Comparison of ENCODE assay signal across 8 mouse cellular contexts in genomic region chr11:80080826-80081728, GRCm38 (mm10). TPM values are rescaled to one million over a fixed set of nuclear protein-coding genes. Genes with fewer than 3 reads are reported as not detected.
DNase-seq lines count a peak whose midpoint lies in the region; ATAC-seq lines count a peak whose summit lies in the region.

TSS of gene Crlf3 (minus strand) at chr11:80080991.

- peak within 1 kb of the TSS; percentile 78 for H3K4me2 ChIP-seq in heart, embryonic 16.5 days (ENCODE audit: low read depth, low read length)
- peak within 1 kb of the TSS; percentile 74 for H3K4me2 ChIP-seq in liver, embryonic 15.5 days
- peak within 1 kb of the TSS; percentile 74 for H3K4me2 ChIP-seq in neural tube, embryonic 12.5 days (replicated peaks)

- DNase-seq in c-Kit-negative CD71-positive TER-119-positive erythroid progenitor cells, embryonic 14.5 days (ENCODE audit: low read depth, low spot score) = peak; percentile 92
- DNase-seq in forebrain, embryonic 10.5 days (ENCODE audit: extremely low spot score, low spot score) = peak; percentile 92
- peak; percentile 94 to 98 for DNase-seq in kidney, postnatal 36 days
- DNase-seq in telencephalon, adult 2 months (ENCODE audit: low read depth, low spot score) = peak; percentile 68

- H3K36me3 ChIP-seq in forebrain, embryonic 10.5 days (replicated peaks) = peaks cover 20% of the 10 kb centered on the region
- no peaks in the 10 kb centered on the region for H3K36me3 ChIP-seq in heart, embryonic 16.5 days (ENCODE audit: control insufficient read depth, insufficient read depth)
- H3K36me3 ChIP-seq in liver, embryonic 15.5 days (replicated peaks) = peaks cover 20% of the 10 kb centered on the region
- H3K36me3 ChIP-seq in neural tube, embryonic 12.5 days = no peaks in the 10 kb centered on the region

- H3K4me3 ChIP-seq in forebrain, embryonic 10.5 days = peak within 1 kb of the TSS; percentile 97
- peak within 1 kb of the TSS; percentile 83 for H3K4me3 ChIP-seq in heart, embryonic 16.5 days (ENCODE audit: low read length)
- peak within 1 kb of the TSS; percentile 100 for H3K4me3 ChIP-seq in liver, embryonic 15.5 days (replicated peaks)
- peak within 1 kb of the TSS; percentile 90 for H3K4me3 ChIP-seq in neural tube, embryonic 12.5 days

- ATAC-seq in CD4-positive, CD25-positive, alpha-beta regulatory T cell, adult 4 months = peak; percentile 84
- ATAC-seq in heart, embryonic 16.5 days (replicated peaks; ENCODE audit: extremely low read depth, insufficient read depth, low FRiP score) = peak; percentile 96
- ATAC-seq in liver, embryonic 15.5 days (ENCODE audit: insufficient read depth) = peak; percentile 93
- peak; percentile 90 for ATAC-seq in neural tube, embryonic 12.5 days (ENCODE audit: low FRiP score, low read depth)

- WGBS in forebrain, embryonic 10.5 days = 11% methylated on average over 55 of the region's 55 CpGs
- 3% methylated on average over 55 of the region's 55 CpGs for WGBS in heart, embryonic 16.5 days
- 1% methylated on average over 55 of the region's 55 CpGs for WGBS in liver, embryonic 15.5 days (ENCODE audit: insufficient replicate concordance)
- 8% methylated on average over 55 of the region's 55 CpGs for WGBS in neural tube, embryonic 12.5 days

- H3K4me1 ChIP-seq in forebrain, embryonic 10.5 days = peaks cover 26% of the 10 kb centered on the region
- peaks cover 16% of the 10 kb centered on the region for H3K4me1 ChIP-seq in heart, embryonic 16.5 days (ENCODE audit: control insufficient read depth, insufficient read depth, low read length)
- peaks cover 64% of the 10 kb centered on the region for H3K4me1 ChIP-seq in liver, embryonic 15.5 days (replicated peaks)
- peaks cover 7% of the 10 kb centered on the region for H3K4me1 ChIP-seq in neural tube, embryonic 12.5 days

- H3K9ac ChIP-seq in heart, embryonic 16.5 days (ENCODE audit: low read length) = peak within 1 kb of the TSS; percentile 96
- peak within 1 kb of the TSS; percentile 100 for H3K9ac ChIP-seq in liver, embryonic 15.5 days
- H3K9ac ChIP-seq in neural tube, embryonic 12.5 days = peak within 1 kb of the TSS; percentile 94

- H3K27me3 ChIP-seq in forebrain, embryonic 10.5 days (ENCODE audit: poor library complexity, severe bottlenecking) = no peaks in the 10 kb centered on the region
- H3K27me3 ChIP-seq in heart, embryonic 16.5 days (ENCODE audit: control insufficient read depth, insufficient read depth, low read length) = no peaks in the 10 kb centered on the region
- H3K27me3 ChIP-seq in liver, embryonic 15.5 days = no peaks in the 10 kb centered on the region
- no peaks in the 10 kb centered on the region for H3K27me3 ChIP-seq in neural tube, embryonic 12.5 days (replicated peaks)

- no peaks in the 10 kb centered on the region for H3K9me3 ChIP-seq in forebrain, embryonic 10.5 days
- no peaks in the 10 kb centered on the region for H3K9me3 ChIP-seq in heart, embryonic 16.5 days (replicated peaks; ENCODE audit: control insufficient read depth, low read length)
- no peaks in the 10 kb centered on the region for H3K9me3 ChIP-seq in liver, embryonic 15.5 days (replicated peaks)
- H3K9me3 ChIP-seq in neural tube, embryonic 12.5 days = no peaks in the 10 kb centered on the region

- H3K27ac ChIP-seq in forebrain, embryonic 10.5 days = peak within 1 kb of the TSS; percentile 99
- H3K27ac ChIP-seq in heart, embryonic 16.5 days (ENCODE audit: low read length) = peak within 1 kb of the TSS; percentile 94
- H3K27ac ChIP-seq in liver, embryonic 15.5 days (replicated peaks) = peak within 1 kb of the TSS; percentile 100
- H3K27ac ChIP-seq in neural tube, embryonic 12.5 days = peak within 1 kb of the TSS; percentile 57

RNA-seq across cellular contexts. Expression of gene Crlf3, which starts in this region (rescaled TPM):
- 100 to 1,000 TPM; 125 to 134 TPM for polyA plus RNA-seq in CD4-positive, CD25-positive, alpha-beta regulatory T cell, adult 4 months (2017; shearing (Covaris generic))
- 40.6 and 45.7 TPM in 2 replicates for polyA plus RNA-seq in forebrain, embryonic 10.5 days (2016; fragmentation: Nextera tagmentation; extraction: Ambion mirVana)
- 32.0 and 42.8 TPM in 2 replicates for polyA plus RNA-seq in heart, embryonic 16.5 days (2015; fragmentation: Nextera tagmentation; extraction: Ambion mirVana)
- polyA plus RNA-seq in liver, embryonic 15.5 days (2015; fragmentation: Nextera tagmentation; extraction: Ambion mirVana) = 106 and 115 TPM in 2 replicates
- 24.0 and 25.2 TPM in 2 replicates for polyA plus RNA-seq in neural tube, embryonic 12.5 days (2016; fragmentation: Nextera tagmentation; extraction: Ambion mirVana)

Comparison
In these comparisons a context has a peak if more than half of its experiments do, and no peak if none do; other contexts are left out.
1. Peak in every context shown above with its lines: DNase-seq, ATAC-seq, H3K4me3 ChIP-seq and H3K27ac ChIP-seq.